9 mouse cellular contexts compared by ENCODE assay signal in the genomic region with DNA sequence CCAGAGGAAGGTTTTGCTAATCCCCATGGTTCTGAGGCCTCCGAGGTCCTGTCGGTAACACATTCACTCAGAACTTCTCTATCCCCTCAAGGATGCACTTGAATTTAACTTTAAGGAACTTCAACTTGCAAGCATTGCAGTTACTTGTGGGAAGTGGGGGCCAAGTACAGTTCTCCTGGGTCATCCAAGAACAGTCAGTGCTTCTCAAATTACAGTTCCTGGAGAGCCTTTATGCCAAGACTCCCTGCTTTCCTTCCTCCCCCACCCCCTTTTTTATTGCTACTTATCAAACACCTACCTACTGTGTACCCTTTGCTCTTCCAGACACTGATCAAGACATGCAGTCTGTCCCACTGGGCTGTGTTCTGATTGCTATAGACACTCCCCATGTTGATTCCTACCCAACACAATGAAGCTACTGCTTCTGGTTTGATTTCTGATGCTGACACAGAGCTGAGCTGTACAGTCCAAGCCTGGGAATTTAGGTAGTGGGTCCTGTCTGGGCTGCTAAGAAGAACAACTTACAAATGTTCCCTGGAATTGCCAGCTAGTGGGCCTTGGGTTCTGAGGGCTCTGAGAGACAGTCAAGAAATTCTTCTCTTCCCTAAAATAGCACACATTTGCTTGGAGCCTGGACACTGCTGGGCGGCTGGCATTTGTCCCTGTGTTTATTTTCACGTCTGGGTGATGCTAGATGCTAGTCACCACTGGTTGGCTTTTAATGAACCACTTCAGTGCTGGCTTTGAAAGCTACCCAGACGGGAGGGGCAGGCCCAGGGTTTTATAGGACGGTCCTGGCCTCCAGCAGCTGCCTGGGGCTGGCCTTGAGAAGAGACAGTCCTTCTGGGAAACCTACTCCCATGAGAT.
DNase-seq lines count a peak whose midpoint lies in the region; ATAC-seq and TF ChIP-seq lines count a peak whose summit lies in the region.
"Had no signal": no experiment of that assay in that cellular context is flagged by ENCODE, and none has a peak within 500 bp of the region (broad histone marks: within the 10 kb centered on the region; RNA-seq: fewer than 3 reads in every experiment).

No protein-coding gene starts in this region.

- peaks cover 10% of the 10 kb centered on the region for H3K4me1 ChIP-seq in midbrain, embryonic 10.5 days
- H3K4me1 ChIP-seq in midbrain, embryonic 16.5 days (ENCODE audit: control insufficient read depth, insufficient read depth, low read length), result no peaks in the 10 kb centered on the region
- H3K4me1 ChIP-seq in kidney, adult 2 months (ENCODE audit: control insufficient read depth, insufficient read depth, low read length), result peaks cover 4% of the 10 kb centered on the region
- no peaks in the 10 kb centered on the region for H3K4me1 ChIP-seq in midbrain, postnatal 0 days (ENCODE audit: insufficient read depth, low read length)

- DNase-seq in midbrain, embryonic 10.5 days (ENCODE audit: low spot score), result no peak
- peak; percentile 45 for DNase-seq in gastrocnemius, adult 18-20 months (ENCODE audit: low spot score)
- peak; percentile 66 for DNase-seq in kidney, adult 2 months
- DNase-seq in midbrain, postnatal 0 days (ENCODE audit: low spot score), result peak; percentile 15
- DNase-seq in c-Kit-positive CD71-positive TER-119-positive erythroid progenitor cells, embryonic 14.5 days (ENCODE audit: low spot score), result no peak
- no peak for DNase-seq in spleen, postnatal 10 days (ENCODE audit: low spot score in 2 of 2)
- DNase-seq in natural killer cell, adult 2 months (ENCODE audit: low spot score in 2 of 2), result no peak

- H3K9me3 ChIP-seq in midbrain, embryonic 10.5 days (replicated peaks), result peaks cover 12% of the 10 kb centered on the region
- H3K9me3 ChIP-seq in midbrain, embryonic 16.5 days (replicated peaks; ENCODE audit: control insufficient read depth, low read length, poor library complexity, severe bottlenecking), result no peaks in the 10 kb centered on the region
- no peaks in the 10 kb centered on the region for H3K9me3 ChIP-seq in midbrain, postnatal 0 days (ENCODE audit: low read length)

- peak overlapping the region; percentile 52; the same call in 1 of the 2 replicates for H3K27ac ChIP-seq in midbrain, embryonic 10.5 days (replicated peaks)
- no peak overlapping the region for H3K27ac ChIP-seq in midbrain, embryonic 16.5 days (ENCODE audit: low read length)
- H3K27ac ChIP-seq in kidney, adult 2 months (ENCODE audit: insufficient read depth, low read depth, low read length), result peak overlapping the region; percentile 39; the same call in 1 of the 2 replicates
- no peak overlapping the region for H3K27ac ChIP-seq in midbrain, postnatal 0 days (ENCODE audit: low read depth, low read length)

- no peaks in the 10 kb centered on the region for H3K27me3 ChIP-seq in midbrain, embryonic 10.5 days (ENCODE audit: low read depth, poor library complexity, severe bottlenecking)
- H3K27me3 ChIP-seq in midbrain, embryonic 16.5 days (ENCODE audit: control insufficient read depth, insufficient read depth, low read depth, low read length), result no peaks in the 10 kb centered on the region
- no peaks in the 10 kb centered on the region for H3K27me3 ChIP-seq in kidney, adult 2 months (replicated peaks; ENCODE audit: control insufficient read depth, insufficient read depth, low read length)
- no peaks in the 10 kb centered on the region for H3K27me3 ChIP-seq in midbrain, postnatal 0 days (ENCODE audit: insufficient read depth, low read length)

- ATAC-seq in midbrain, embryonic 16.5 days, result no peak
- no peak for ATAC-seq in midbrain, postnatal 0 days (ENCODE audit: low FRiP score)

- H3K9ac ChIP-seq in midbrain, embryonic 16.5 days (ENCODE audit: low read depth, low read length), result no peak overlapping the region
- H3K9ac ChIP-seq in midbrain, postnatal 0 days (replicated peaks; ENCODE audit: low read length, poor library complexity, severe bottlenecking), result no peak overlapping the region

- no peak overlapping the region for H3K4me3 ChIP-seq in midbrain, embryonic 10.5 days
- H3K4me3 ChIP-seq in midbrain, embryonic 16.5 days (ENCODE audit: low read depth, low read length), result no peak overlapping the region
- no peak overlapping the region for H3K4me3 ChIP-seq in kidney, adult 2 months (ENCODE audit: insufficient read depth, low read depth, low read length)
- no peak overlapping the region for H3K4me3 ChIP-seq in midbrain, postnatal 0 days (ENCODE audit: low read depth, low read length)

- H3K36me3 ChIP-seq in midbrain, embryonic 10.5 days, result no peaks in the 10 kb centered on the region
- H3K36me3 ChIP-seq in midbrain, embryonic 16.5 days (ENCODE audit: control insufficient read depth, insufficient read depth, low read length), result no peaks in the 10 kb centered on the region
- no peaks in the 10 kb centered on the region for H3K36me3 ChIP-seq in kidney, adult 2 months (ENCODE audit: control insufficient read depth, insufficient read depth, low read length)
- H3K36me3 ChIP-seq in midbrain, postnatal 0 days (ENCODE audit: insufficient read depth, low read length), result no peaks in the 10 kb centered on the region
- H3K36me3 ChIP-seq: G1E had no signal

- no peak for TF ChIP-seq CTCF in kidney, adult 2 months (conservative IDR thresholded peaks at IDR 0.05; ENCODE audit: insufficient read depth, insufficient read length, low read depth, low read length)
- TF ChIP-seq CTCF in midbrain, postnatal 0 days (IDR thresholded peaks at IDR 0.05), result no peak

- H3K4me2 ChIP-seq in midbrain, embryonic 16.5 days (ENCODE audit: low read length), result no peak overlapping the region
- H3K4me2 ChIP-seq in midbrain, postnatal 0 days (ENCODE audit: low read depth, low read length, poor library complexity, severe bottlenecking), result no peak overlapping the region

- WGBS in midbrain, embryonic 10.5 days, result 66% methylated on average over 6 of the region's 6 CpGs
- WGBS in midbrain, embryonic 16.5 days, result 56% methylated on average over 6 of the region's 6 CpGs
- WGBS in kidney, adult 2 months, result 37% methylated on average over 6 of the region's 6 CpGs
- WGBS in midbrain, postnatal 0 days, result 58% methylated on average over 6 of the region's 6 CpGs

- no peak for TF ChIP-seq POLR2A in kidney, adult 2 months (IDR thresholded peaks at IDR 0.05; ENCODE audit: low read depth, low read length)

Comparison
In these comparisons a context has a peak if more than half of its experiments do, and no peak if none do; other contexts are left out.
1. DNase-seq: peak in gastrocnemius, adult 18-20 months (single experiment), kidney, adult 2 months (single experiment) and midbrain, postnatal 0 days (single experiment); none in midbrain, embryonic 10.5 days (single experiment), c-Kit-positive CD71-positive TER-119-positive erythroid progenitor cells, embryonic 14.5 days (single experiment), spleen, postnatal 10 days (0 of 2) and natural killer cell, adult 2 months (0 of 2).
2. H3K27ac ChIP-seq: peak in midbrain, embryonic 10.5 days (single experiment) and kidney, adult 2 months (single experiment); none in midbrain, embryonic 16.5 days (single experiment) and midbrain, postnatal 0 days (single experiment).